Mouse (Mus musculus): ENCODE measurements around the gene Sel1l2. TPM values are rescaled to one million over a fixed set of nuclear protein-coding genes. Genes with fewer than 3 reads are reported as not detected.
"Not testable (repeated sequence)": the region's sequence is repeated elsewhere in the genome, so short reads cannot be mapped to it uniquely, and the experiment has no call there.

Sel1l2 gene
- polyA plus RNA-seq, 1 experiment, result not detected

- no peak for DNase-seq (ENCODE audit: extremely low spot score in 1 of 2, low spot score in 1 of 2)
Observed at GRCm38 (mm10) chr2:140215965-140216364, 173.5 kb downstream of the Sel1l2 start.

DNA sequence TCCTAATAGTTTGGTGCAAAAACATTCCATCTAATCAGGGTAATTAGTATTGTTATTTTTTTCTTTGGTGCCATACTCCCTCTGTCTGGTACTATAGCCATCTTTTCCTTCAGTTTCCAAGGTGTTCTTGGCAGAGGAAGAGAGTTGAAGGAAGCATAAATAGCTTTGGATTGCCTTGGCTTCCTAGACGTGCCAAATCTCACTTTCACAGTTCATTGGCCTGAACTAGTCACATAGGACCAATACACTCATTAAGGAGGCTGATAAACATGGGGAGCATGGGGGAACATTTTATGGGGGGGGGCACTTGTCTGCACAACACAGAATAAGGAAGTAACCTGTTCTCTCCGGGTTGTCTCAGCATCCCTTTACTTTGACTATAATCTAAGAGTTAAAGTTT lies 174.1 kb downstream of the Sel1l2 start:
- no peak for DNase-seq (ENCODE audit: extremely low spot score in 1 of 2, low spot score in 1 of 2)

GRCm38 (mm10) chr2:140214519-140215027 lies 174.9 kb downstream of the Sel1l2 start:
- no peak for DNase-seq (ENCODE audit: extremely low spot score in 1 of 2, low spot score in 1 of 2)

- no peak for DNase-seq (ENCODE audit: extremely low spot score in 1 of 2, low spot score in 1 of 2)
Observed at GRCm38 (mm10) chr2:140203756-140204155, 185.8 kb downstream of the Sel1l2 start.

DNA sequence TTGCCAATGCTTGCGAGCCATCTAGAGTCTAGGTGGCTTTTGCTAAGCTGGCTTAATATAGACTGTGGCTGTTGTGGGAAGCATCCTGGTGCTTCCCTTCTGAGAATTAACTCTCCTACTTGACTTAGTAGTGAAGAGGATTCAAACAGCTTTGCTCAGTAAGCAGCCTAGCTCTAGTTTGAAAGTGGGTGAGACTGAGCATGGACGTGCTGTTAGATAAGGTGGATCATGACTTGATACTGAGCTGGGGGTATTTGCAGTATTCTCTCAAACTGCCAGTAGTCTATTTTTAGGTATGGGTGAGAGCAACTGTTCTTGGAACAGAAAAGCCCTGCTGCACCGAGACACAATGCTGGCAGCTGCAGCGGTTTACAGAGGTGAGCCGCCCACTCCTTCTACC lies 186.9 kb downstream of the Sel1l2 start:
- peak in 1 of 2 experiments; percentile 28 for DNase-seq (ENCODE audit: extremely low spot score in 1 of 2, low spot score in 1 of 2)

DNA sequence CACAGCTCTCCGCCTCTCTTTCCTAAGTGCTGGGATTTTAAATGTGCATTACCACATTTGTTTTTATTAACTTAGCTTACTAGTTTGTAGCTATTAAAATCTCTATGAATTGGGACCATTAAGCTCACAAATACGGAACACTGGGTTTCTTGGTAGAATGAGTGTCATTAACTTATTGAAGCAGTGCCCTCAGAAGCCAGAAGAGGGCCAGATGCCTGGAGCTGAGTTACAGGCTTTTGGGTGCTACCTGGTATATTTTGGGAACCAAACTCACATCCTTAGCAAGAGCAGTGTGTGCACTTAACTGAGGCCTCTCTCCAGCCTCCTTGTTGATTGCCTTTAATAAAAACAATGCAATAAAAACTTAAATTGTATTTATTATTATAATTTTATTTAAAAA lies 188.8 kb downstream of the Sel1l2 start:
- DNase-seq (ENCODE audit: extremely low spot score in 1 of 2, low spot score in 1 of 2), result peak in 1 of 2 experiments; percentile 27

GRCm38 (mm10) chr2:140185685-140186210 lies 203.8 kb downstream of the Sel1l2 start:
- DNase-seq (ENCODE audit: extremely low spot score in 1 of 2, low spot score in 1 of 2), result not testable (repeated sequence)

Other genes with a start within 250 kb of the Sel1l2 start
- gene Gm17374, start 237.7 kb downstream of the Sel1l2 start, polyA plus RNA-seq (2012; rRNA removed), result not detected in 2 replicates
- gene Esf1, start 219.1 kb downstream of the Sel1l2 start, polyA plus RNA-seq (2012; rRNA removed), result 11.9 and 14.3 TPM in 2 replicates
- gene Ndufaf5, start 219.1 kb downstream of the Sel1l2 start, polyA plus RNA-seq (2012; rRNA removed), result 37.4 and 37.6 TPM in 2 replicates
- gene Macrod2, start 5.6 kb upstream of the Sel1l2 start, polyA plus RNA-seq (2012; rRNA removed), result 24.2 and 25.6 TPM in 2 replicates